Mouse (Mus musculus): ENCODE measurements at regions not wholly inside any gene's neighbourhood (a gene's known extent, or its start where the extent isn't known, plus 50 kb on each side); places are given as distances from the start of the nearest gene placed in this dataset.

- H3K27ac ChIP-seq (ENCODE audit: low read depth, low read length): no peak overlapping the region
- no peak overlapping the region for H3K4me2 ChIP-seq (ENCODE audit: low read depth, low read length, severe bottlenecking)
- no peak overlapping the region for H3K9ac ChIP-seq (ENCODE audit: low read length)
- WGBS: 58% methylated on average over 15 of the region's 15 CpGs
- no peaks in the 10 kb centered on the region for H3K36me3 ChIP-seq (ENCODE audit: control insufficient read depth, insufficient read depth, low read length)
- ATAC-seq (replicated peaks; ENCODE audit: low FRiP score) (no peak), DNase-seq (ENCODE audit: low spot score) (no peak)
- no peak overlapping the region for H3K4me3 ChIP-seq (ENCODE audit: low read depth, low read length)
- H3K27me3 ChIP-seq (ENCODE audit: control insufficient read depth, insufficient read depth, low read length): no peaks in the 10 kb centered on the region
- H3K4me1 ChIP-seq (replicated peaks; ENCODE audit: control insufficient read depth, insufficient read depth, low read length): no peaks in the 10 kb centered on the region
- no peaks in the 10 kb centered on the region for H3K9me3 ChIP-seq (ENCODE audit: control insufficient read depth, low read length)
Observed at GRCm38 (mm10) chr13:111894804-111895478, 86.1 kb upstream of the Map3k1 start.

GRCm38 (mm10) chr13:111896279-111896678 lies 87.5 kb upstream of the Map3k1 start:
- ATAC-seq (replicated peaks; ENCODE audit: low FRiP score) (no peak), DNase-seq (ENCODE audit: low spot score) (no peak)
- Histone ChIP-seq H3K9me3 (ENCODE audit: control insufficient read depth, low read length) (no peaks in the 10 kb centered on the region), H3K9ac (ENCODE audit: low read length) (no peak overlapping the region), H3K4me2 (ENCODE audit: low read depth, low read length, severe bottlenecking) (no peak overlapping the region), H3K27ac (ENCODE audit: low read depth, low read length) (no peak overlapping the region), H3K4me1 (replicated peaks; ENCODE audit: control insufficient read depth, insufficient read depth, low read length) (no peaks in the 10 kb centered on the region), H3K36me3 (ENCODE audit: control insufficient read depth, insufficient read depth, low read length) (no peaks in the 10 kb centered on the region), H3K27me3 (ENCODE audit: control insufficient read depth, insufficient read depth, low read length) (no peaks in the 10 kb centered on the region), H3K4me3 (ENCODE audit: low read depth, low read length) (no peak overlapping the region)
- WGBS: 35% methylated on average over 2 of the region's 2 CpGs

- Histone ChIP-seq H3K27ac (ENCODE audit: low read depth, low read length) (no peak overlapping the region), H3K9ac (ENCODE audit: low read length) (no peak overlapping the region), H3K9me3 (ENCODE audit: control insufficient read depth, low read length) (no peaks in the 10 kb centered on the region), H3K4me3 (ENCODE audit: low read depth, low read length) (no peak overlapping the region), H3K36me3 (ENCODE audit: control insufficient read depth, insufficient read depth, low read length) (no peaks in the 10 kb centered on the region), H3K4me2 (ENCODE audit: low read depth, low read length, severe bottlenecking) (no peak overlapping the region), H3K27me3 (ENCODE audit: control insufficient read depth, insufficient read depth, low read length) (no peaks in the 10 kb centered on the region), H3K4me1 (replicated peaks; ENCODE audit: control insufficient read depth, insufficient read depth, low read length) (no peaks in the 10 kb centered on the region; the same call in 1 of the 2 replicates)
- no peak for DNase-seq (ENCODE audit: low spot score)
- WGBS: 39% methylated on average over 2 of the region's 2 CpGs
- ATAC-seq (replicated peaks; ENCODE audit: low FRiP score): no peak
Observed at GRCm38 (mm10) chr13:111903361-111903760, 94.6 kb upstream of the Map3k1 start.

GRCm38 (mm10) chr13:111903931-111904330 lies 95.1 kb upstream of the Map3k1 start:
- Histone ChIP-seq H3K27ac (ENCODE audit: low read depth, low read length) (no peak overlapping the region), H3K4me3 (ENCODE audit: low read depth, low read length) (no peak overlapping the region), H3K9me3 (ENCODE audit: control insufficient read depth, low read length) (no peaks in the 10 kb centered on the region), H3K27me3 (ENCODE audit: control insufficient read depth, insufficient read depth, low read length) (no peaks in the 10 kb centered on the region), H3K9ac (ENCODE audit: low read length) (no peak overlapping the region), H3K4me2 (ENCODE audit: low read depth, low read length, severe bottlenecking) (no peak overlapping the region), H3K36me3 (ENCODE audit: control insufficient read depth, insufficient read depth, low read length) (no peaks in the 10 kb centered on the region), H3K4me1 (replicated peaks; ENCODE audit: control insufficient read depth, insufficient read depth, low read length) (no peaks in the 10 kb centered on the region; the same call in 1 of the 2 replicates)
- WGBS: 47% methylated on average over 9 of the region's 9 CpGs
- ATAC-seq (replicated peaks; ENCODE audit: low FRiP score) (no peak), DNase-seq (ENCODE audit: low spot score) (no peak)

GRCm38 (mm10) chr13:111904616-111905212 lies 95.9 kb upstream of the Map3k1 start:
- 16% methylated on average over 15 of the region's 17 CpGs for WGBS
- Histone ChIP-seq H3K27me3 (ENCODE audit: control insufficient read depth, insufficient read depth, low read length) (no peaks in the 10 kb centered on the region), H3K4me3 (ENCODE audit: low read depth, low read length) (no peak overlapping the region; the same call in 1 of the 2 replicates), H3K4me1 (replicated peaks; ENCODE audit: control insufficient read depth, insufficient read depth, low read length) (no peaks in the 10 kb centered on the region; the same call in 1 of the 2 replicates), H3K9me3 (ENCODE audit: control insufficient read depth, low read length) (no peaks in the 10 kb centered on the region), H3K36me3 (ENCODE audit: control insufficient read depth, insufficient read depth, low read length) (no peaks in the 10 kb centered on the region), H3K27ac (ENCODE audit: low read depth, low read length) (no peak overlapping the region), H3K9ac (ENCODE audit: low read length) (peak overlapping the region; percentile 23; the same call in 1 of the 2 replicates), H3K4me2 (ENCODE audit: low read depth, low read length, severe bottlenecking) (peak overlapping the region; percentile 34; the same call in 1 of the 2 replicates)
- DNase-seq (ENCODE audit: low spot score): no peak
- ATAC-seq (replicated peaks; ENCODE audit: low FRiP score): peak; percentile 77

- Histone ChIP-seq H3K36me3 (ENCODE audit: control insufficient read depth, insufficient read depth, low read length) (no peaks in the 10 kb centered on the region), H3K27ac (ENCODE audit: low read depth, low read length) (0 out of 2 replicates have a peak overlapping the region, but pooled peaks have one; percentile 2), H3K4me1 (replicated peaks; ENCODE audit: control insufficient read depth, insufficient read depth, low read length) (no peaks in the 10 kb centered on the region; the same call in 1 of the 2 replicates), H3K27me3 (ENCODE audit: control insufficient read depth, insufficient read depth, low read length) (no peaks in the 10 kb centered on the region), H3K9ac (ENCODE audit: low read length) (peak overlapping the region; percentile 23; the same call in 1 of the 2 replicates), H3K4me3 (ENCODE audit: low read depth, low read length) (no peak overlapping the region; the same call in 1 of the 2 replicates), H3K9me3 (ENCODE audit: control insufficient read depth, low read length) (no peaks in the 10 kb centered on the region), H3K4me2 (ENCODE audit: low read depth, low read length, severe bottlenecking) (peak overlapping the region; percentile 34; the same call in 1 of the 2 replicates)
- WGBS: 17% methylated on average over 10 of the region's 10 CpGs
- ATAC-seq (replicated peaks; ENCODE audit: low FRiP score) (peak; percentile 27; the same call in 1 of the 2 replicates), DNase-seq (ENCODE audit: low spot score) (peak; percentile 52)
Observed at GRCm38 (mm10) chr13:111905213-111905701, 96.5 kb upstream of the Map3k1 start.

GRCm38 (mm10) chr13:111911071-111911470 lies 102.3 kb upstream of the Map3k1 start:
- ATAC-seq (replicated peaks; ENCODE audit: low FRiP score) (no peak), DNase-seq (ENCODE audit: low spot score) (no peak)
- no peaks in the 10 kb centered on the region for H3K9me3 ChIP-seq (ENCODE audit: control insufficient read depth, low read length)
- no peaks in the 10 kb centered on the region for H3K4me1 ChIP-seq (replicated peaks; ENCODE audit: control insufficient read depth, insufficient read depth, low read length)
- H3K27me3 ChIP-seq (ENCODE audit: control insufficient read depth, insufficient read depth, low read length): no peaks in the 10 kb centered on the region
- no peak overlapping the region for H3K4me2 ChIP-seq (ENCODE audit: low read depth, low read length, severe bottlenecking)
- H3K9ac ChIP-seq (ENCODE audit: low read length): no peak overlapping the region
- 92% methylated on average over 5 of the region's 5 CpGs for WGBS
- H3K27ac ChIP-seq (ENCODE audit: low read depth, low read length): no peak overlapping the region
- H3K36me3 ChIP-seq (ENCODE audit: control insufficient read depth, insufficient read depth, low read length): no peaks in the 10 kb centered on the region
- no peak overlapping the region for H3K4me3 ChIP-seq (ENCODE audit: low read depth, low read length)

- Histone ChIP-seq H3K27me3 (ENCODE audit: control insufficient read depth, insufficient read depth, low read length) (no peaks in the 10 kb centered on the region), H3K4me3 (ENCODE audit: low read depth, low read length) (no peak overlapping the region), H3K9me3 (ENCODE audit: control insufficient read depth, low read length) (no peaks in the 10 kb centered on the region), H3K36me3 (ENCODE audit: control insufficient read depth, insufficient read depth, low read length) (no peaks in the 10 kb centered on the region), H3K27ac (ENCODE audit: low read depth, low read length) (no peak overlapping the region), H3K9ac (ENCODE audit: low read length) (no peak overlapping the region), H3K4me2 (ENCODE audit: low read depth, low read length, severe bottlenecking) (no peak overlapping the region), H3K4me1 (replicated peaks; ENCODE audit: control insufficient read depth, insufficient read depth, low read length) (no peaks in the 10 kb centered on the region)
- WGBS: 87% methylated on average over 11 of the region's 11 CpGs
- DNase-seq (ENCODE audit: low spot score): no peak
- ATAC-seq (replicated peaks; ENCODE audit: low FRiP score): no peak
Observed at GRCm38 (mm10) chr13:111911661-111912312, 103.0 kb upstream of the Map3k1 start.
